Mouse (Mus musculus) brain, embryonic 14.5 days (tissue): ENCODE data around the gene Atn1. TPM values are rescaled to one million over a fixed set of nuclear protein-coding genes. Genes with fewer than 3 reads are reported as not detected.

Experiments used
- DNase-seq: peaks from one replicate; pipeline ENCODE4 v3.0.0-alpha.2; 2011; ENCODE audit warnings: low read depth
- CTCF ChIP-seq: fragments of 200-500 bp; IDR thresholded peaks from 2 replicates; pipeline ENCODE4 v1.5.1; 2012; ENCODE audit warnings: inconsistent platforms, mild to moderate bottlenecking, moderate library complexity, borderline replicate concordance; ENCODE audit not compliant: insufficient read depth, insufficient read length; ENCODE audit errors: extremely low read depth
- POLR2A ChIP-seq: fragments of 200-500 bp; IDR thresholded peaks from 2 replicates; pipeline ENCODE4 v1.6.1; 2012; ENCODE audit warnings: mild to moderate bottlenecking, inconsistent platforms, borderline replicate concordance; ENCODE audit not compliant: poor library complexity, insufficient read depth, insufficient read length, severe bottlenecking; ENCODE audit errors: extremely low read depth
- polyA plus RNA-seq: library from polyadenylated mRNA; depleted of rRNA; stranded (reverse); fragments of >200 nt; gene quantifications from 2 replicates; pipeline ENCODE4 v1.2.3, GENCODE M21; 2012

Atn1 gene
- polyA plus RNA-seq, 1 experiment, result 136 TPM

- DNase-seq, result no peak
- TF ChIP-seq POLR2A, result no peak
Observed at GRCm38 (mm10) chr6:124708289-124708889, 47.9 kb downstream of the Atn1 start.

GRCm38 (mm10) chr6:124706061-124706627, 50.2 kb downstream of the Atn1 start:
- TF ChIP-seq POLR2A (no peak), CTCF (no peak)
- DNase-seq, result no peak

- TF ChIP-seq POLR2A, result no peak
- no peak for TF ChIP-seq CTCF
- no peak for DNase-seq
Observed at GRCm38 (mm10) chr6:124704417-124704816, 51.9 kb downstream of the Atn1 start.

DNA sequence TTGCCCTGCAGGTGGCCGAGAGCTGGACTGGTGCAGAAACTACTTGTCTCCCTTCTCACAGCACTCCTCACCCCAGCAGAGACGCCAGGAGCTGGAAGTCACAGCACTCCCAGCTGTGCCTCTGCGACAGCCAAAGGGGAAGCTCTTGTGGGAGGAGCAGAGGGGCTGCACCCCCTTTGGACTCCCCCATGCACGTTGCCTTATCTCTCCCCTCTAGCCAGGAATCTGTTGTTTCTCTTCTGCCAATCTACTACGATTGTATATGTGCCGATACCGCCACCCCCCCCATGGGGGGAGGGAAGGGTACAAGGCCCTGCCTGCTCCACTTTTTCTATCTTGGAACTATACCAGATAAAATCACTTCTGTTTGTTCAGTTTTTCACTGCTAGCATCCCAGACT, 52.5 kb downstream of the Atn1 start:
- no peak for DNase-seq
- no peak for TF ChIP-seq POLR2A
- TF ChIP-seq CTCF, result no peak

DNA sequence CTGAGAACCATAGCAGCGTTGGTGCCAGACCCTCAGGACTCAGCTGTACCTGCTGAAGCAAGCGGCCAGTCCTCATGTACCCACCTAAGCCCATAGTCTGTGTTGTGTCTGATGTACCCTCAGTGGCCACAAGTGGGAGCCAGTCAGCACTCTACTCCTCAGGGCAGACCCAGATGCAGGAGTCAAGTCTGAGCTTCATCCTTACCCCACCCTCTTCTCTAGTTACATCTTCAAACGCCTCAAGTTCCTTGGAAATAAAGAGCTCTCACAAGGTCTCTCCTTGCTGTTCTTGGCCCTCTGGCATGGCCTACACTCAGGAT, 53.6 kb downstream of the Atn1 start:
- DNase-seq, result peak; percentile 72
- TF ChIP-seq POLR2A (no peak), CTCF (peak; percentile 84)

GRCm38 (mm10) chr6:124702102-124702783, 54.1 kb downstream of the Atn1 start:
- TF ChIP-seq POLR2A (no peak), CTCF (no peak)
- DNase-seq, result no peak

DNA sequence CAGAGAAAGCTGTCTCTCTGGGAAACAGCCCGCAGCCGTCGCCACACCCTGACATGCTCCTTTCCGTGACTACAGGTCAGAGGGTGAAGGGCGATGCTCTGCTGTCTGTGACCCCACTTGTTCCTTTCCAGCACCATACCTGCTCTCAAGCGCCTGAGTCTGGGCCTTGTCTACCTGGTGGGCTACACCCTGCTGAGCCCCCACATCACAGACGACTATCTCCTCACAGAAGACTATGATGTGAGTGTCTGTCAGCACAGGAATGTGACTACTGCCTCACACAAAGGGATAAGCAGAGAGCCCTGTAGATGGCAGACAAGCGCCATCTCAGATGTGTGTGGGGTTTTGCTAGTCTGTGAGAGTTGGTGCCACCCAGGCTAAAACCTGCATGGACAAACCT, 55.0 kb downstream of the Atn1 start:
- TF ChIP-seq CTCF (no peak; the same call in 1 of the 2 replicates), POLR2A (no peak)
- peak; percentile 40 for DNase-seq

- TF ChIP-seq POLR2A, result no peak
- TF ChIP-seq CTCF, result no peak
- no peak for DNase-seq
Observed at GRCm38 (mm10) chr6:124699962-124700610, 56.2 kb downstream of the Atn1 start.

DNA sequence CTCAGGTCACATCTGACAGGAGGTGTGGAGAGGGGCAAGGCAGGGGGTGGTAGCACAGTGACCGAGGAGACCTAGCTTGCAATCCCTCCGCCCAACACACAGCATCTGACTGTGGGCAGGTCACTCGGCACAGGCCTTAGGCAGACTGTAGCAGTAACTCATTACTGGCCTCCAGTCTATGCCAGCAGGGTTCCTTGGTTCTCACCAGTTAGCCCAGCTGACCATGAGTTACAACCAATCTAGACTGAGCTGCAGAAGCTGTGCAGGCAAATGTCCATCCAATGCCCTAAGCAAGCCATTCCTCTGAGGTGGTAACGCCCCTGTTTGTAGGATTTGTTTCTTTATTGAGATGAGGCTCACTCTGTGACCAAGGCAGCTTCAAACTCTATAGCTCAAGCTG, 57.0 kb downstream of the Atn1 start:
- no peak for DNase-seq

DNA sequence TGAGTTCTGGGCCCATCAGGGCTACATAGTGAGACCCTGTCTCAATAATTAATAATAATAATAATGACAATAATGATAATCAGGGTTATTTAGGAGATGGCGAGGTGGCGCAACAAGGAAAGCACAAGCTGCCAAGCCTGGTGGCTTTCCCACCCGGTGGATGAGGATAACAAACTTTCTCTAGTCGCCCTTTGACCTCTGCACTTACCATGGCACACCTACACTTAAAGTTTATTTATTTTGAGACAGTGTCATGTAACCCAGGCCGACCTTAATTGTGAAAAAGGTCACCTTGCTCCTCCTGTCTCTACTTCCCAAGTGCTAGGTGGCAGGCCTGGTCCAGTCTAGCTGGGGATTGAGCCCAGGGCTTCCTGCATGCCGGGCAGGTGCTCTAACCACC, 57.6 kb downstream of the Atn1 start:
- TF ChIP-seq CTCF, result no peak
- no peak for TF ChIP-seq POLR2A
- no peak for DNase-seq

More for the DNA sequence above, 57.0 kb downstream of the Atn1 start:
- TF ChIP-seq CTCF (no peak), POLR2A (no peak)

DNA sequence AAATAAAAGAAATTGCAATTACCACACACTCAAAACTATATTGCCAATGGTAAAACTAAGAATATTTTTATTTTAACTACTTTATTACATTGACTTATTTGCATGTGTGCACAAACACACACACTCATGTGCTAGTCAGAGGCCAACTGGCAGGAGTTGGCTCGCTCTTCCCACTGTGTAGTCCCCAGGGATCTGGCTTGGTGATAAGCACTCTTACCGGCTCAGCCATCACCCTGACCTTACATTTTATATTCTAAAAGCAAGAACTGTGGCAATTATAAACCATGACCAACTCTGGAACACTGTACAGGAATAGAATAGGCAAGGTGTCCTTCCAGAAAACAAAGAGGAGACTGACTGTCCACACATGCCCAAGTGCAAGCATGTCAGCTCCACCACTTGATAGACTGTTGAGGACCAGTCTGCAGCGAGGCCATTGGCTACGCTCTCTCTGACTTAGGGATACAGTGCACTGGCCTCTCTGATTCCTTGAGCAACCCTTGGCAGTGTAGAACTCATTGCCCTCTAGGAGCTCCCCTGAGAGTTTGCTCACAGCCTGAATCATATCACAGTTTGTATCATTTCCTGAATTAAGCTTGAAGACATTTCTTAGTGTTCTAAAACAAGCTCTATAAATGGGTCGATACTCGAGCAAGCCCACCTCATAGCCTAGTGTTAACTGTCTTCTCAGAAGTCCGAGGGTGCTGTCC, 59.7 kb downstream of the Atn1 start:
- DNase-seq, result no peak
- TF ChIP-seq CTCF (no peak), POLR2A (no peak)
